Mouse (Mus musculus): ENCODE data around the gene Prickle2. TPM values are rescaled to one million over a fixed set of nuclear protein-coding genes. Genes with fewer than 3 reads are reported as not detected.

Gene Prickle2
- polyA plus RNA-seq, 2 experiments: 0.15 to 0.20 TPM

DNA sequence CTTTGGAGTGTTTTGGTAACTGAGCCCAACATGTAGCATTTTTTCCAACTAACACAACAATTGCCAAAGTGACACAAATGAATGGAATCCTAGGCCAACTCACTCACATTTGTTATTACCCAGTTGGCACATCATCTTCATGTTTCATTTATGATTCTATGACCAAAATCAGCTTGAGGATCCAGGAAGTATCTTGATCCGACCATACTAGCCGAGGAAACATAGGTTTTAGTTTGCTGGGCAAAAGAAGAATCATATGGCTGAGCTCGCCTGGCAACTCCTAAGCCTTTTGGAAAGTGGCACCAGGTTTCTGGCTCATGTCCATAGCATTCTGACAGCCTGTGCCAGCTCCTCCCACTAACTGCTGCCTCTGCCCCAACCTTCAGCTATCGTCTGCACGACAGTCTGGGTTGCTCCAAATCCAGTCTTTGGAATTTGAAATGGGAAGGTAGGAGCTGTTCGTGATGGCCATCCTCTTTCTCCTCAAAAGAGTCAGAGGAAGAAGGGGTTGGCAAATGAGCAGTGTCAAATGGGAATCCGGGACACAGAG is 184.4 kb downstream of the Prickle2 start:
- Histone ChIP-seq H3K27me3 (ENCODE audit: control insufficient read depth, insufficient read depth, low read length) (no peaks in the 10 kb centered on the region), H3K4me2 (ENCODE audit: low read depth) (no peak overlapping the region), H3K4me3 (ENCODE audit: insufficient read depth in 1 of 2, low read depth in 2 of 2, low read length in 2 of 2) (no peak overlapping the region), H3K9ac (replicated peaks) (no peak overlapping the region), H3K4me1 (replicated peaks; ENCODE audit: control insufficient read depth in 2 of 2, insufficient read depth in 2 of 2, low read length in 1 of 2) (0 out of 4 replicates have a peak, but pooled peaks cover 0 to 4% of the 10 kb centered on the region in 2 experiments), H3K27ac (no peak overlapping the region), H3K36me3 (replicated peaks; ENCODE audit: control insufficient read depth, insufficient read depth, low read depth) (no peaks in the 10 kb centered on the region), H3K9me3 (ENCODE audit: control insufficient read depth, low read length) (no peaks in the 10 kb centered on the region)
- TF ChIP-seq EP300 (IDR thresholded peaks at IDR 0.05; ENCODE audit: low read depth) (no peak), CTCF (IDR thresholded peaks at IDR 0.05; ENCODE audit: low read depth) (no peak)
- DNase-seq (ENCODE audit: low read depth in 3 of 3, low spot score in 3 of 3) (no peak), ATAC-seq (ENCODE audit: insufficient read depth) (no peak)
- 55% methylated on average over 7 of the region's 7 CpGs for WGBS (ENCODE audit: insufficient replicate concordance)

DNA sequence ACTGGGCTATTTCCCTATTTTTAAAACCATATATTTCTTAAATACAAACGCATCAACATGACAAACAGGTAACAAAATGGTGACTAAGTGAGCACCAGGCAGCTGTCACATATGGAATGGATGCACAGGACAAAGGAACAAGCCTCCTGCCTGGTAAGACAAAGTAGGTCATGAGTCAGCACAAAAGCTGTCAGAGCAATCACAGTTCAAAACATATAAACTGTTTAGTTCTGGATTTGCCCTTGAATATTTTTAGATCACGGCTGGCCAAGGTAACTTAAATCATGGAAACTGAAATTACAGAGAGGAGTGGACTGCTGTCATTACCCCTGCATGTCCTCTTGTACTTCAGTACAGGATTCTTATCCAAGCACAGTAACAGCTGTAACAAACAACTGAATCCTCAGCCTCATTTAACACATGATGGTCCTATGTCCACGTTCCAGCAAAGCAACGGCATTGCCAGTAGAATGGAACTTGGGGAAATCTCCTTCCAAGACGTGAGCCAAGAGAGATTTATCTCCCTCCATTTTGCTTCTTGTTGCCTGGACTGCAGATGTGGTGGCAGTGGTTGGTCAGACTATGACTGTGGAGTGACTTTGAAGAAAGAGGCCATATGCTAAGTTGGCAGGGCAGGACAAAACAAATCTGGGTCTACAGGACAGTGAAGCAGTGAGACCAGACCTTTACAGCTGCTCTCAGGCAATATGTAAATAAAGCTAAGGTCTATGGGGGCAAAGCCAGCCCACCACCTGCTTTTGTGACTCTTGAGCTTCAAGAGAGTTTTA is 185.7 kb downstream of the Prickle2 start:
- H3K9me3 ChIP-seq (ENCODE audit: control insufficient read depth, low read length): no peaks in the 10 kb centered on the region
- H3K4me3 ChIP-seq (ENCODE audit: insufficient read depth in 1 of 2, low read depth in 2 of 2, low read length in 2 of 2): no peak overlapping the region
- no peak overlapping the region for H3K27ac ChIP-seq
- H3K36me3 ChIP-seq (replicated peaks; ENCODE audit: control insufficient read depth, insufficient read depth, low read depth): no peaks in the 10 kb centered on the region
- no peaks in the 10 kb centered on the region for H3K27me3 ChIP-seq (ENCODE audit: control insufficient read depth, insufficient read depth, low read length)
- TF ChIP-seq CTCF (IDR thresholded peaks at IDR 0.05; ENCODE audit: low read depth) (no peak), EP300 (IDR thresholded peaks at IDR 0.05; ENCODE audit: low read depth) (no peak)
- H3K9ac ChIP-seq (replicated peaks): no peak overlapping the region
- ATAC-seq (ENCODE audit: insufficient read depth) (no peak), DNase-seq (ENCODE audit: low read depth in 3 of 3, low spot score in 3 of 3) (no peak)
- WGBS (ENCODE audit: insufficient replicate concordance): 51% methylated on average over 5 of the region's 5 CpGs
- H3K4me2 ChIP-seq (ENCODE audit: low read depth): no peak overlapping the region
- 0 out of 4 replicates have a peak, but pooled peaks cover 0 to 4% of the 10 kb centered on the region in 2 experiments for H3K4me1 ChIP-seq (replicated peaks; ENCODE audit: control insufficient read depth in 2 of 2, insufficient read depth in 2 of 2, low read length in 1 of 2)

DNA sequence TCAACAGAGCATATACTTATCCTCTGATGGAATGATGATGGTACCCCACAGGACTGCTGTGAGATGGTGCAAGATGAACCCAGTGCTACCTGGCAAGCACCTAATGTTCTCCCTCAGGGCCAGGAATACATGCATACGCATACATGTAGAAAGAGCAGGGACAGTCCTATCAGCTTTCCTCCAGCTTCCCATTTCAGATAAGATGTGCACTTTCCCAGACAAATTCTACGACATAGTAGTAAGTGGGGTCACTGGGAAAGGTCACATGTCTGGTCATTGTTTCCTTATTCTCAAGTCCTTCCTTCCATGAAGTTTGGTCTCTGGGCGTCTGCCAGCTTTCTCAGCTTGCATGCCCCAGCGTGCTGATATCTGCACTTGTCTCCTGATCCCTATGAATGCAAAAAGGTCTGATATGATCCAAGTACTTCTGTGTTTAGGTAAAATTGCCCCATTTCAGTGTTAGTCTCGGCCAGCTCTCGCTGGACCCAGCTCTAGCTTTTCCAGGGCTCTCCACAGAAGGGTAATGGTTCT is 187.5 kb downstream of the Prickle2 start:
- Histone ChIP-seq H3K9me3 (ENCODE audit: control insufficient read depth, low read length) (no peaks in the 10 kb centered on the region), H3K4me1 (replicated peaks; ENCODE audit: control insufficient read depth in 2 of 2, insufficient read depth in 2 of 2, low read length in 1 of 2) (0 out of 4 replicates have a peak, but pooled peaks cover 0 to 4% of the 10 kb centered on the region in 2 experiments), H3K9ac (replicated peaks) (no peak overlapping the region), H3K27ac (no peak overlapping the region), H3K27me3 (ENCODE audit: control insufficient read depth, insufficient read depth, low read length) (no peaks in the 10 kb centered on the region), H3K36me3 (replicated peaks; ENCODE audit: control insufficient read depth, insufficient read depth, low read depth) (no peaks in the 10 kb centered on the region), H3K4me3 (ENCODE audit: insufficient read depth in 1 of 2, low read depth in 2 of 2, low read length in 2 of 2) (no peak overlapping the region), H3K4me2 (ENCODE audit: low read depth) (no peak overlapping the region)
- DNase-seq (ENCODE audit: low read depth in 3 of 3, low spot score in 3 of 3) (no peak), ATAC-seq (ENCODE audit: insufficient read depth) (no peak)
- WGBS (ENCODE audit: insufficient replicate concordance): 46% methylated on average over 6 of the region's 6 CpGs
- no peak for TF ChIP-seq EP300 (IDR thresholded peaks at IDR 0.05; ENCODE audit: low read depth)
- TF ChIP-seq CTCF (IDR thresholded peaks at IDR 0.05; ENCODE audit: low read depth): no peak

DNA sequence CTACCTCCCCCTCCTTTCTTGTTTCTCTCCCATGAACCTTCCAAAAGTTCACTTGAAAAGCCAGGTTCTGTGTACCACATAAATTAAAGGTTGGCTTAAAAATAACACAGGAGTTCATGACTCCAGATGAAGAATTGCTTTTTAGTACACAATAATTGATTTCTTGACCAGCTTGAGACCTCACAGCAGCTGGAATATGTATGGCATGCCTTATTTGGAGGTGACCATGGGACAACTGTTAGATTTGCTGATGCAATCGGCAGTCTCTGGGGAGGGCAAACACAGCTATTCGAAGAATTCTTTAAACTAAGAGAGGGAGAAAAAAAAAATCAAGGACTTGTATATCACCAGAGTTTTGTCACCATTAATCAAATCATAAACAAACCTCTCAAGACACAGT is 189.0 kb downstream of the Prickle2 start:
- no peak for DNase-seq (ENCODE audit: low read depth in 3 of 3, low spot score in 3 of 3)
- Histone ChIP-seq H3K27me3 (ENCODE audit: control insufficient read depth, insufficient read depth, low read length) (no peaks in the 10 kb centered on the region), H3K4me1 (replicated peaks; ENCODE audit: control insufficient read depth in 2 of 2, insufficient read depth in 2 of 2, low read length in 1 of 2) (0 out of 4 replicates have a peak, but pooled peaks cover 0 to 4% of the 10 kb centered on the region in 2 experiments), H3K9me3 (ENCODE audit: control insufficient read depth, low read length) (no peaks in the 10 kb centered on the region), H3K27ac (no peak overlapping the region), H3K36me3 (replicated peaks; ENCODE audit: control insufficient read depth, insufficient read depth, low read depth) (no peaks in the 10 kb centered on the region), H3K4me2 (ENCODE audit: low read depth) (no peak overlapping the region), H3K9ac (replicated peaks) (no peak overlapping the region), H3K4me3 (ENCODE audit: insufficient read depth in 1 of 2, low read depth in 2 of 2, low read length in 2 of 2) (no peak overlapping the region)
- TF ChIP-seq EP300 (IDR thresholded peaks at IDR 0.05; ENCODE audit: low read depth): no peak
- no peak for TF ChIP-seq CTCF (IDR thresholded peaks at IDR 0.05; ENCODE audit: low read depth)
- ATAC-seq (ENCODE audit: insufficient read depth): no peak
- WGBS (ENCODE audit: insufficient replicate concordance): 41% methylated on average over 2 of the region's 2 CpGs

DNA sequence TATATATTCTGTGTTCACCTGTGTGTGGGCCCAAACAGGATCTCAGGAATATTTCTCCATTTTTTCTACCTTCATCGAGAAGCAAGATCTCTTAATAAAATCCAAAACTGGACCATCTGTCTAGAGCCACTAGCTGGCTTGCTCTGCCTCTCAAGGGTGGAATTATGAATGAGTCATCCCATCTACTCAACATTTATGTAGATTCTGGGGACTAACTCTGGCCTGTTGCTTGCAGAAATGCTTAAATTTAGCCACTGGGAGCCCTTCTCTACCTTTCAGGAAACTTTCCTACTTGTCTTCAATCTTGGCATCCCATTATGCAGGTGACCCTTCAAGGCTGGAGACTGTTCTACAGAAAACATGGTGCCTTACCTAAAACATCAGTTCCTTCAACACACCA is 194.0 kb downstream of the Prickle2 start:
- Histone ChIP-seq H3K4me1 (replicated peaks; ENCODE audit: control insufficient read depth in 2 of 2, insufficient read depth in 2 of 2, low read length in 1 of 2) (0 out of 4 replicates have a peak, but pooled peaks cover 0 to under 1% of the 10 kb centered on the region in 2 experiments), H3K9ac (replicated peaks) (no peak overlapping the region), H3K4me3 (ENCODE audit: insufficient read depth in 1 of 2, low read depth in 2 of 2, low read length in 2 of 2) (no peak overlapping the region), H3K36me3 (replicated peaks; ENCODE audit: control insufficient read depth, insufficient read depth, low read depth) (no peaks in the 10 kb centered on the region), H3K4me2 (ENCODE audit: low read depth) (no peak overlapping the region), H3K27ac (no peak overlapping the region), H3K9me3 (ENCODE audit: control insufficient read depth, low read length) (no peaks in the 10 kb centered on the region), H3K27me3 (ENCODE audit: control insufficient read depth, insufficient read depth, low read length) (no peaks in the 10 kb centered on the region)
- DNase-seq (ENCODE audit: low read depth in 3 of 3, low spot score in 3 of 3) (no peak), ATAC-seq (ENCODE audit: insufficient read depth) (no peak)
- WGBS (ENCODE audit: insufficient replicate concordance): 74% methylated on average over 1 of the region's 1 CpGs
- TF ChIP-seq CTCF (IDR thresholded peaks at IDR 0.05; ENCODE audit: low read depth): no peak
- TF ChIP-seq EP300 (IDR thresholded peaks at IDR 0.05; ENCODE audit: low read depth): no peak
